Mouse (Mus musculus) CH12.LX (cell line): ENCODE measurements around the gene Ndufc2.

Source experiments
- CTCF ChIP-seq, 2 experiments: IDR thresholded peaks in 1 of 2; conservative IDR thresholded peaks in 1 of 2; 2 replicates each; pipeline ENCODE4 v1.5.1; 2011 to 2012; ENCODE audit warnings: low read depth in 2 of 2, low read length in 2 of 2, improper control_type of control experiment in 1 of 2, inconsistent platforms in 1 of 2, mild to moderate bottlenecking in 1 of 2, moderate library complexity in 1 of 2
- E2F4 ChIP-seq: IDR thresholded peaks from 2 replicates; pipeline ENCODE4 v1.6.1; 2011; ENCODE audit warnings: low read depth, low read length, improper control_type of control experiment; ENCODE audit not compliant: insufficient replicate concordance
- EP300 ChIP-seq: IDR thresholded peaks from 2 replicates; pipeline ENCODE4 v1.6.1; 2011; ENCODE audit warnings: low read length, improper control_type of control experiment
- KAT2A ChIP-seq: IDR thresholded peaks from 2 replicates; pipeline ENCODE4 v1.6.1; 2012; ENCODE audit warnings: low read length, improper control_type of control experiment, inconsistent platforms; ENCODE audit not compliant: insufficient replicate concordance
- MEF2A ChIP-seq: IDR thresholded peaks from 2 replicates; pipeline ENCODE4 v1.6.1; 2014; ENCODE audit warnings: low read depth, mild to moderate bottlenecking, inconsistent platforms, low read length, improper control_type of control experiment, borderline replicate concordance
- MXI1 ChIP-seq: IDR thresholded peaks from 2 replicates; pipeline ENCODE4 v1.6.1; 2011; ENCODE audit warnings: mild to moderate bottlenecking, low read depth, low read length, improper control_type of control experiment
- TBP ChIP-seq: conservative IDR thresholded peaks from 2 replicates; pipeline ENCODE4 v1.6.1; 2011; ENCODE audit warnings: low read depth, low read length, improper control_type of control experiment
- ZC3H11A ChIP-seq: IDR thresholded peaks from 2 replicates; pipeline ENCODE4 v1.6.1; 2012; ENCODE audit warnings: low read depth, mild to moderate bottlenecking, inconsistent platforms, low read length, improper control_type of control experiment
- ZKSCAN1 ChIP-seq: IDR thresholded peaks from 2 replicates; pipeline ENCODE4 v1.6.1; 2012; ENCODE audit warnings: low read depth, inconsistent platforms, low read length, improper control_type of control experiment, borderline replicate concordance

- TF ChIP-seq MXI1 = no peak
- TF ChIP-seq TBP = no peak
- no peak for TF ChIP-seq ZKSCAN1
- no peak for TF ChIP-seq EP300
- no peak for TF ChIP-seq ZC3H11A
- no peak for TF ChIP-seq E2F4
- no peak for TF ChIP-seq CTCF (conservative IDR thresholded peaks at IDR 0.05 in 1 of 2, IDR thresholded peaks at IDR 0.05 in 1 of 2; ENCODE audit: low read depth in 2 of 2, low read length in 2 of 2)
- TF ChIP-seq KAT2A = no peak
- TF ChIP-seq MEF2A = no peak
These were observed 46.4 kb upstream of the Ndufc2 start for GRCm38 (mm10) chr7:97353356-97353755.
